Mouse (Mus musculus) layer of hippocampus, adult 18-20 months (tissue): ENCODE measurements around the gene BC048562. TPM values are rescaled to one million over a fixed set of nuclear protein-coding genes. Genes with fewer than 3 reads are reported as not detected.

Source experiments
- DNase-seq, 2 experiments: peaks; one replicate each; pipeline ENCODE4 v3.0.0; 2022; ENCODE audit warnings: low spot score in 2 of 2
- total RNA-seq, 2 experiments: library from RNA; stranded (reverse); gene quantifications; 2 replicates each; pipeline ENCODE4 v1.2.3; 2021

Gene BC048562
- total RNA-seq, 2 experiments from 2014 or later = not detected

DNA sequence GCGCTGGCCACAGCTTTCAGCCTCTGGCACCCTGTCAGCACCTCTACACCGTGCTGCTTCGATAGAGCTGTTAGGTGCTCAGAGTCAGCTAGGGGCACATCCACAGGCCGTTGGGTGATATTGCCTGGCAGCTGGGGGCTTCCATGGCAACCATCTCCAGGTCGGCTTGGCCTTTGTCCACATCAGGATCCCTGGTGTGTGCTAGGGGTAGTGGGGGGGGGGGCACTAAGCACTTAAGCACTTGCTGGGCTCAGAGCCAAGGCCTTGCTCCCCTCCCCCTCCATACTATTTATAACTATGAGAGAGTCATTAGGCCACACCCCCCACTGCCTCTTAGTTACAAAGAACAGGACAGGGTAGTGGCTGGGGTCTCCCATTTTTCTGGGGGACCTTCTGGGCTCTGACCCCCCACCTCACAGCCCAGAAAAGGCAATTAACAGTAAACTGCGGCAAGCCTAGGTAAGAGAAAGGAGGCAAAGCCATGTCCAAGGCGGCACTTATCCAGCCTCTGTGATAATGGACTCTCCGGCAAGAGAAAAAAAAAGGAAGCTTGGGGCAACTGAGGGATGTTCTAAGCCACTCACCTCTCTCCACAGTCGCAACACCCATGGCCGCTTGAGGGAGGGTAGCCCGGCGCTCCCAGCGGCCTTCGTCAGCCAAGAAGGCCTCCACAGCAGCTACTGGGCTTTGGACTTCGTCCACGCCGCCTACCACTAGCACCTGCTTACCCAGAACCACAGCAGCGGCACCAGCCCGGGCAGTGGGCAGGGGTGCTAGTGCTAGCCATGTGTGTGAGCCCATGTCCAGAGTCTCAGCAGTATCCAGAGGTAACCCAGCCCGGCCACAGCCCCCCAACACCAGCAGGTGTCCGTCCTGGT lies 14.2 kb downstream of the BC048562 start:
- peak in 1 of 2 experiments; percentile 25 for DNase-seq

DNA sequence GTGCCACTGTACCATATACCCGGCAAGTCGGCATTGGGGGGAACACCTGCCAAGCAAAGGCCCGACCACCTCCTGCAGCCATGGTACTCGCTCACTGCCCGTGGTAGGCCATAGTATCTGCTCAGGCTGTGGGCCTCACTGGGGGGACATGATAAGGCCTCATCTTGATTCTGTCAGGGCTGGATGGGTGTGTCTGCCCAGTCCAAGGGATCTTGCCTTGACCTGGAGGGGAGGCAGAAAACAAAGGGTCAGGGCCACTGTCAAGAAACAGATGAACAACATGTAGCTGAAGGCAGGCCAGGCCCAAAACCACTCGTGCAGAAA lies 14.8 kb downstream of the BC048562 start:
- DNase-seq = no peak

DNA sequence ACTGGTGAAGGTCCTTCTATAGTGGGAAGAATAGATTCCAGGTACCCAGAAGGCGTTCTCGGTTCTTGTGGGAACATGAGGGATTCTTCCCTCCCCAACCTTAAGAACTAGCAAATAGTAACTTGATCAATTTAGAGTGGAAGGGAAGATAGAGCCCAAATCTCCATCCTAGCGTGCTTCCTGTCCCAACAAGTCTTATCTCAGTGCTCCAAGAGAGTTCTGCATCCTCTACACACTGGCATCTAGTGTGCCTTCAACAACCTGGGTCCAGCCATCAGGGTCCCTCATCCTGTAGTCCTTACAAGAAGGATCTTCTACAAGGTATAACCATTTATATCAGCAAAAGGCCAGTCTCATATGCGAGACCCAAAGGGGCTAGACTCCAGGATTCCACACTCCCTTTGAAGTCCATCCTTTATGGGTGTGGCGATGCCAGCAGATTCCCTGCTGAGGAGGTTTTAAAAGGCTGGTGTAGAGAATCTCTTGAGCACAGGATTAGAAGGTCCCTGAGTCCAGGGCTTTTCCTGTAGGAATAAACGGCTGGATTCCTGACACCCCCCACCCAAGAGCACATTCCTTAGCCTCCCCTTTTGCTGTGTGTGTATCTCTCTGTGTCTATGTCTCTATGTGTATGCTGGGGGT lies 15.4 kb downstream of the BC048562 start:
- DNase-seq = no peak

DNA sequence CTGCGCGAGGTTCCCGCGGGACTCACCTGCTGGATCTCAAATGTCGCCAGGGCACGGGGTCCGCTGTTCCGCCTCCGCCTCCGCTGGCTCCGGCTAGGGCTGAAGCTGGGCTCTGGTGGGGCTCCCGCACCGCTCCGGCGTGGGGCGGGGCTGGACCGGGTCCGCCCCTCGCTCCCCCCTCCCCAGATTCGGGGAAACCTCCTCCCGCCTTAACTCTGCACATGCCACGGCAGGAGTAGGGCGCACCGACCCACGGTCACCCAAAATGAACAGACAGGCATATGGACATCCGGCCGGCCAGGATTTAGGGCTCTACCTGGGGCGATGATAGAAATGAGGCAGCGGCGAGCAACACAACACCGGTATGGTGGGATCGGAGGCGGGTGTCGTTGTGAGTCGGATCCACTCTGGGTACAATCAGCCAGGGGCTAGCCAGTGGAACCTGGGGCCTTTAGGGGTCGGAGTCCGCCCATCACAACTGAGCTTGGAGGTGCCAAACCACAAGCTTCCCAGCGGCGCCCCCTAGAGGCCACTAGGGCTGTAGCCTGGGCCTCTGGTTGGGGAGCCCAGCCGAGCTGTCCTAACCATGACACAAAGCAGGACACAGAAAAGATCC lies 16.1 kb downstream of the BC048562 start:
- peak; percentile 63 to 87 for DNase-seq

DNA sequence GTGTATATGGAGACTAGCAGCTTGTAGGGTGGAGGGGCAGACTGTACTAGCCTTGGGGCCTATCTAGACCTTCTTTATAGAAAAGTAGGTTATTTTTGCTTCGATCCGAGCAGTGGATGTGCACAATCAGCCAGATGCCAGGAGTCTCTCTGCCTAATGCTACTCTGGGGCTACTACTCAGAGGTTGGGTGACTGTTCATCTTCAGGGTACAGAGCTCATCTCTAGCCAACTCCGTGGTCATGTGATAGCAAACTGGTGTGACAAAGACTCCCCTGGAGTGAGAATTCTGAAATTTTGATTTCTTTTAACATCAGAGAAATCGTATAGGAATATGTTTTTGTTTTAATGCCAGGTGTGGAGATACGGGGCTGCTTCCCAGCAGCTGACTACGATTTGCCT lies 16.6 kb downstream of the BC048562 start:
- DNase-seq = no peak

DNA sequence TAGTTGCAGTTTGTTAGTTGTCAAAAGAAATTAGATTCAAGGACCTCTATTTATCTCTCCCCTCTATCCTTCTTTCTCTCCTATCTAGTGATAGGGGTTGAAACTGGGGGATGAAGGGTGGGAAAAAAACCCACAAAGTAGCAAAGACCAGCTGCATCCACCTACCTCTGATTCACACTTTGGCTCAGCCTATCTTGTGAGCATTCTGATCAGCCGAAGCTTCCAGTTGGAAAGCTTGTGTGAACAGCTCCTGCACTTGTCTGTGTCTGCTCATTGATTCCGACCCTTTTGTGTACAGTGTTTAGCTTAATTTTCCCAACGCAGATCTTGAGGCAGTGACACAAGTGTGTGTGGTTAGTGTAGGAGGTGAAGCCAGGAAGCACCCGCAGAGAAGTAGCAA lies 17.2 kb downstream of the BC048562 start:
- peak in 1 of 2 experiments; percentile 64 for DNase-seq

DNA sequence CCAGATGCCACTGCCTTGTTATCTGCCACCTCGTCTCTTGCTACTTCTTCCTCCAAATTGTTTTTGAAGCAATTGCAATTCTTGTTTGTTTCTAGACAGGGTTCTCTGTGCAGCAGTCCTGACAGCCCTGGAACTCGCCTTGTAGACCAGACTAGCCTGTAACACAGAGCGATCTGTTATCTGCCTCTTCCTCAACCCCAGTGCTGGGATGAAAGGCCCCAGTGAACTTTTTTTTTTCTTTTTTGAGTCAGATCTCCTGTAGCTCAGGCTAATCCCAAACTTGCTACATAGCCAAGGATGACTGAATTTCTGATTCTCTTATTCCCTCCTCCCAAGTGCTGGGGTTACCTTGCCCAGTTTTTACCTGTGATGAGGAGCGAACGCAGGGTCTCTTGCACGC lies 18.1 kb downstream of the BC048562 start:
- no peak for DNase-seq

DNA sequence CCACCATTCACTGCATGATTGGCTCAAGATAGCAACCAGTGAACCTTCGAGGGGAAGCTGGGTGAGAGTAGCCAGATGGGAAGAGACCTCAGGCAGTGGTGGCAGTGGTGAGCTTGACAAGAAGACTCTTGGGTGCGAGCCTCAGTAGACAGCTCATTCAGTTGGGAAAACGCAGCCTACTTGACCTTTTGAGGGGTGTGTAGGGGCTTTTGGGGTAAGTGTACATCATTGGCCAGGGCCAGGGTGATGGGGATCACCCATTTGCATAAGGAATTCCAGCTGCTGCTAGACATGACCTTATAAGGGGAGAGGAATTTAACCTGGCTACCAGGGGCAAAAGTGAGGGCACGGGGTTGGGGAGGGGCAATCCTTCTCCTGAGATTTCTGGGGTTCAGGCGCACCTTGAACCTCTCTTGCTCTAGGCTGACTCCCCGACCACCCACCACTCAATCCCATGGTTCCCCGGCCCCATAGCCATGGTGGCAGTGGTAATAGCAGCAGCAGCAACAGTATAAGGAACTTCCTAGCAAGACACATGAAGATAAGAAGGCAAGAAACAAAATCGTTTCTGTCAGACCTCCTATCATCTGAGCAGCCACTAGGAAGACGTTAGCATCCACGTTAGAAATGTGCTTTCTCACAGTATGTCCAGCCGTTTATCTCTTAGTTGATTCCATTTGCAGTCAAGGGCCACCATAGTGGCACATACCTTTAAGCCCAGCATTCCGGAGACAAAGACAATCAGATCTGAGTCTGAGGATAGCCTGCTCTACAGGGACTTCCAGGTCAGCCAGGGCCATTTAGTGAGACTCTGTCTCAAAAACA lies 19.7 kb downstream of the BC048562 start:
- no peak for DNase-seq

DNA sequence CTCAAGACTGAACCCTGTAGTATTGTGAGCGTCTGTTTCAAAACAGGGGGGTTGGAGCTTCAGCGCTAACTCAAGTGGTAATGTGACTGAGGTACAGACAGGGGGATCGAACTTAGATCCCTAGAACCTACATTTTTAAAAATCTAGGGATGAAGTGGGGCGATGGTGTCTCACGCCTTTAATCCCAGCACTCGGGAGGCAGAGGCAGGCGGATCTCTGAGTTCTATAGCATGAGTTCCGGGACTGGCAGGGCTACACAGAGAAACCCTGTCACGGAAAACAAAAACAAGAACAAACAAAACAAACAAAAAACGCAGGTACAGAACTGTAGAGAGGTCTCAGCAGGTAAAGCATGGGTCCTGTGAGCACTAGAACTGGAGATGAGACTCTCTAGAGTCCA lies 20.7 kb downstream of the BC048562 start:
- no peak for DNase-seq

DNA sequence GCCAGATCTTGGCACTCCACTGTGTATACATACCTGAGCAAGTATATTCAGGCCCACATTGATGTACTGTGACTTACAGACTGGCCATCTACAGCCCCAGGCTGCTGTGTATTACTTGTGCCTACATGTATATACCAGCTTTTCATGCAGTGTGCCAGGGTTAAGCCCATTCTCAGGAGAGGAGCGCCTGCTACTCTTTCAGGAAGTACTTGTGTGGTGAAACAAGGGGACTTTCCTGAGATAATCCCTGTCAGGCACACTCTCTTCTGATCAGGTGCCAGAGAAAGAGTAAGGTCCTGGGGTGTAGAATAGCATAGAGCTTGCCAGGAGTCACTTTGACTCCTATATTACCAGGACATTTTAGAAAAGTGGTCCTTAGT lies 23.6 kb downstream of the BC048562 start:
- DNase-seq = no peak

DNA sequence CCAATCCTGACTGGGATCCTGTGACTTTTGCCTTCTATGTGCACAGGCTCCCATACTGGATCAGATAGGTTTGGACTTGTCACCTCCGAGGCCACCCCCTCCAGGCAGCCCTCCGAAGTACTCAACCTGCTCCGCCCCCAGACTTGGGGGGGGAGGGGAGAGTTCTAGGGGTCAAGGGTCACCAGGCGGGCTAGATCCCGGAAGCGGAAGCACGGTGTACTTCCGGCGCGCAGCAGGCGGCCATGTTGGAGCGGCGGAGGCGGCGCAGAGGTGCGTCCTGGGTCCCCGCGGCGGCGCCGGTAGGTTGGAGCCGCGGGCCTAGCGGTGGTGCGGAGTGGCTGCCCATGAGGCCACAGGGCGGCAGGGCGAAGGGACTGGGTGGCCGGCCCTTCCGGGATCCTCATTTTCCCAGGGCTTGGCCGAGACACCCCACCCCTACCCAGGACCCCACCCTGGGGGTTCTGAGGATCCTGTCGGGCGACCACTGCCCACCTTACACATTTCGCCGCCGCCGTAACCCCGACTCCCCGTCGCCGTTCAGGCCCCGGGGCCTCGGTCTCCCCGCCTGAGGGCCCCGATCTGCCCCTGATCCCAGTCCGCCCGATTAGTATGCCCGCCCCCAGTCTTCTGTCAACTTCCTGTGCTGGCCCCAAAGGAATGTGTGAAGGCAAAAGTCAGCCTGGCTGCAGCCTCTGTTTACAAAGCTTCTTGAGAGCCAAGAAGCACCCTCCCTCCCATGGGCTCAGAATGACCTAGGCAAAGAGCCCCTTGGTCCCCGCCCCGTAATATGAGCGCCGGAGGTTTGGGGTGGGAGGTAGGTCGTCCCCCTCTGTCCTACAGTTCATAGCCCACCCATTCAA lies 24.3 kb downstream of the BC048562 start, which contains the start of gene Ccdc71:
Gene Ccdc71 (plus strand): TSS at position 209 of the 860 bp plus-strand sequence.
- peak; percentile 80 to 89 for DNase-seq

DNA sequence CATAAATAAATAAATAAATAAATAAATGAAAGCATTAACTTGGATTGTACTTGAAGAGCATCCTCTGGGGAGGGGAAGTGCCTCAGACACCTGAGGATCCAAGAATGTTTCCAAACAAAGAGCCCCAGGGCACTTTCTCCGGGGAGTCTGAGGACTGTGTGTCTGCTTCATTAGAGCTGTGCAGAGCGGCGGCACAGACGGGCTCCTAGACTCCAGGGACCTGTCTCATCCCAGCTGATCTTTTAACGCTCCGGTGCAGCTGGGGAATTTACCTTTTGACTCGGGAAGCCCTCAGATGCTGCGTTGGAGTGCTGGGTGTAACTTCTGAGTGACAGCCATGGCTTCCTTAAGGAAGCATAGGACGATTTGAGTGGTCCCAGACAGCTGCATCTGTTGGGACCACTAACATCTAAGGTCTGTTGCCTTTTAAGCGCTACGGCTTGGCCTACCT lies 24.9 kb downstream of the BC048562 start, which contains the start of gene Klhdc8b:
Gene Klhdc8b (minus strand): TSS at position 401 of the 451 bp plus-strand sequence.
- no peak for DNase-seq

DNA sequence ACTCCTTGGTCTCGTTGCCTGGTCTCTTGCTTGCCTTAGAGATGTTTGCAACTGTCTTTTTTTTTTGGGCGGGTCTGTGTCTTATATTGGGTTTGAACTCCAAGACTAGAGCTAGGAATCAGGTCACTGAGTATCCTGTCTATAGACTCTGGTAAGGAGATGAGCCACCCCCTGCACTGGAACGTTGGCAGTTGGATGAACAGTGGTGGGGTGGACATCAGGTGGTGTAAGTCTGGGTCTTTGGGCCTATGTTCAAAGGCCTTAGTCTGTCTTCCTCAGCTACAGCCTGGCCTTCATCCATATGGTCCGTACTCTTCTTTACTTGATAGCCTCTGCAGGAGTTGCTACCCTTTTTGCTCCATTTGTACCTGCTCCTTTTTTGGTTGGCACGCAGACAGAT lies 25.4 kb downstream of the BC048562 start:
- DNase-seq = no peak

DNA sequence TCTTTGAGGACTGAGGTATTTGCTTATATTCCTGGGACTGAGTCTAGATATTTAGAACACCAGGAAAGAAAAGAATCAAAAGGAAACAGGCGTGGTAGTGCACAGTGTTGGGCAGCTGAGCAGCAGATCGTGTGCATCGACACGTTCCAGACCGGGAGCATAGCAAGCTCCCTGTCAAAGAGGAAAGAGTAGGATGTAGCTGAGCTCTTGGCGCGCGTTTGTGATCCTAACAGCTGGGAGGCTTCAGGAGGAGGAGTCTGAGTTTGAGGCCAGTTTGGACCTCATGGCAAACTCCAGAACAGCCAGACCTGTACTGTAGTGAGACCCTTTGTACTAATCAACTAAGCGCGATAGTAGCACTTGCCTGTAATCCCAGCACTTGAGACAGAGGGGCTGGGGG lies 25.9 kb downstream of the BC048562 start:
- no peak for DNase-seq

DNA sequence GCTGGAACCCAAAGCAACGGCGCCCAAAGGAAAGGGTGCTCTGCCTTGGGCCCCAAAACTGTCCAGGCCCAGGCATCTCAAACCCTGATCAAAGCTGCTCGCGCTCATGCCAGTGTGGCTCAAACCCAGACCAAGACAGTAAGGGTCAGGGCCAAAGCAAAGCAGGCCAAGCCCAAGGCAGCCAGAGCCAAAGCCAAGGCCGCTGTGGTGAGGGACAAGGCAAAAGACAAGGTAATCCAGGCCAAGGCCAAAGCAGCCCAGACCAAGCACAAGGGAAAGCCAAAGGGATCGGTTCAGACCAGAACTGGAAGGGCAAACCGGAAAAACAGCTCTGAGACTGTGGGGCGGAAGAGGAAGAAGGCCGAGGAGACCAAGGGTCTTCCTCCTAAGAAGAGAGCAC lies 27.4 kb downstream of the BC048562 start:
- no peak for DNase-seq

DNA sequence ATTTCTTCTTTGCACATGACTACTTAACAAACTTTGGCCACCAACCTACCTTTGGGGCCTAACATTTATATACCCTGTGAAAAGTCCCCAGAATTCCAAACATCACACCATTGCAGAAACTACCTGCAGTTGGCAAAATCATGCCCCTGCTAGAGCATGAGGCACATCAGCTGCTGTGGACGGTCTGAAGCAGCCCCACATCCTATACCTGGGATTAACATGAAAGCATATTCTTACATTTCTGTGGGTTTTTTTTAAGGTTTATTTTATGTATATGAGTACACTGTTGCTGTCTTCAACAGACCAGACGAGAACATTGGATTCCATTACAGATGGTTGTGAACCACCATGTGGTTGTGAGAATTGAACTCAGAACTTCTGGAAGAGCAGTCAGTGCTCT lies 29.9 kb downstream of the BC048562 start:
- no peak for DNase-seq

DNA sequence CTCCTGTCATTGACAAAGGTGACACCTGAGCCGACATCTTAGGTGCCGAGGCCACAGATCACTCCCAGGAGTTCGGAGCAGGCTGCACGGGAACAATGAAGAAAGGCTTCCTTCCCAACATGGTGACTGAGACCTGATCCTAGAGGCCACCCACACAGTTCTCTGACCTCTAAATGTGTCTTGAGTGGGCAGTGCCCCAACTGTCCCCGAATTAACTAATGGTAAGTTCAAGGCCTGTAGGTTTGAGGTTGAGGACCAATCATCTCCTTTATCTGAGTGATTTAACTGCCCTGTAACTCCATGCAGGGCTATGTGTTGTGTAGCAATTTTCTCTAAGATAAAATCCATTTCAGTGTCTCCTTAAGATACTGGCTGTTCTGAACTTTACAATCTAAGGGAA lies 33.1 kb downstream of the BC048562 start:
- no peak for DNase-seq

DNA sequence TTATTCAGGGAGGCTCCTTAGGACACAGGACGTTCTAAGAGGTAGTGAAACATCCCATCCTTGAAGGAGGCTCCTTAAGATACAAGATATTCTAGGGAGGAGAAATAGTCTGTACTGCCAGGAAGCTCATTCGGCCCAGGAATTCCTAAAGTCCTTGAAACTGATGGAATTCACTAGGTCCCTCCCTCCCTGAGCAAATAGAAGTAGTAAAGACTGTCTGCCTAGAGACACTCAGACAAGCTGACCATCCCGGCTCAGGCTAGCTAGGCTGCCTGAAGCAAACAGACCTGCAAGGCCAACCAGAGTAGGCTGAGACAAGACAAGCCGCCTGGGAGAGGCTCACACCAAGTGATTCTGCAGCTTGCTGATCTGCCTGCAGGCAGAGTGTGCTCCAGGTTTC lies 33.6 kb downstream of the BC048562 start:
- DNase-seq = no peak

DNA sequence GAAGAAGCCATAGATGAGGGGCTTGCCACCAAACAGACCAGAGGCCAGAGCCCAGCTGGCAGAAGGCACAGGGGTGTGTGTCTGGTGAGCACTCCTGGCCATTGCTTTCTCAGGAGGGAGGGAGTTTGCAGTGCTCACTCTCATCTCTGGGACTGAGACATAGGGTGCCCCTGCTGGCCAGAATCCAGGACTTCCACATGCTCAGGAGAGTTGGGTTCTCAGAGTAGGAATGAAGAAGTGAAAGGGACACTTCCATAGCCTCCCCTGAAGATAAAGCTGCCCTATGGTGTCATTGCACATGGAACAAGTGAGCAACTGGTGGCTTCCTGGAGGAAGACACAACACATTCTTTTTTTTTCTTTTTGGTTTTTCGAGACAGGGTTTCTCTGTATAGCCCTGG lies 38.2 kb downstream of the BC048562 start:
- DNase-seq = no peak

DNA sequence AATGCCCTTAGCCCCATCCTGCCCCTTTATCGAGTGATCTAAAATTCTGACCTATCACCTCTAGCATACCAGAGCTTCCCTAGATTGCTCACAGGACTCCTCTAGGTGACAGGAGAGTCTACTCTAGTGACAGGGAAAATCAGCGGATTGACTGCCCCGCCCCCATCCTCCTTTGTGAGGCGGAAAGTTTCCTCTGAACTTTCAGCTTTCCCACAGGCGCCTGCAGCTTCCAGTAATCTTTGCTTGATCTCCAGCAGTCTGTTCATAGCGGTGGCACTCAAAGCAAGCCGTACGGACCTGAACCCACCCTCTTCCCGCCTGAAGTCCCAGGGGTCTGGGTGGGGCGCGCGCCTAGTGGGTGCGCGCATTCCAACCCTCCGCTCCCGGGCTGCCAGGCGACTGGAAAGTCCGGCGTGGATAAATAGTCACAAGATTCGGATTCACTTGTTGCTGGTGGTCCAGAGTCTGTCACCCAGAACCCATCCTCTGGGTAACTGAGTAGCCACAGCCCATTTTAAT lies 42.4 kb downstream of the BC048562 start:
- peak in 1 of 2 experiments; percentile 31 for DNase-seq
